Mouse (Mus musculus): ENCODE measurements around the gene Cntnap2.

DNA sequence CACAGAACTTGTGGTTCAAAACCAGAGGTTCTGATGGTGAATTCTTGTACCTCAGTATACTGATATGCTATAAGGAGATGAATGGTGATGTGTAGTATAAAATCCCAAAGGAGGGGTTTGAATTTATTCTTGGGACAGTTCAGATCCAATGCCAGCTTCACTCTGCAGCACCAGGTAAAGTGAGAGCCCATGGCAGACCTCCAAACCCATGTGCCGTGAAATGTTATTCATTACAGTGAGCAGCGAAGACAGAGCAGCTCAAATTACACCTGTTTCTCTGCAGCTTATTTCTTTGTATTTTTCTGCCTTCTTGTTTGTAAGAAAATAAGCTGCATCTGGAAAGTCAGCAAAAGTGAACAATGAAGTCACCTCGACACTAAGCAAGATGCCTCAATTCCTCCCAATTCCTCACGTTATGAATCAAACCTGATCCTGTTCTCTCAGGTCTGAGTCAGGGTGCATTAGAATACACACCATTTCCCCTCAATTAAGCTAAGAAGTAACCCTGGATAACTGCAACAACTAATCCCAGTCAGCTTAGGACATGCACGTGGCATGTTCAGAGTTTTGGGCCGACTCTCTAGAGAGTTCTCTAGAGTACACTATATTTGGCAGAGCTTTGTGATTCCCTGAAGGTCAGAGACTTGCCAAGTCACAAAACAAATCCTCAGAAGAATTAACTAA lies 915.5 kb downstream of the Cntnap2 start:
- TF ChIP-seq POLR2A (IDR thresholded peaks at IDR 0.05; ENCODE audit: insufficient read depth, low read depth, low read length), result no peak
- no peak for TF ChIP-seq CTCF (IDR thresholded peaks at IDR 0.05)
- TF ChIP-seq EP300 (IDR thresholded peaks at IDR 0.05; ENCODE audit: insufficient read depth, low read depth, low read length), result no peak

Measured in heart, adult 2 months (tissue).